Mouse (Mus musculus): Measurements from ENCODE around the gene Gid4.
"Not testable (repeated sequence)": the region's sequence is repeated elsewhere in the genome, so short reads cannot be mapped to it uniquely, and the experiment has no call there.

Gene Gid4

DNA sequence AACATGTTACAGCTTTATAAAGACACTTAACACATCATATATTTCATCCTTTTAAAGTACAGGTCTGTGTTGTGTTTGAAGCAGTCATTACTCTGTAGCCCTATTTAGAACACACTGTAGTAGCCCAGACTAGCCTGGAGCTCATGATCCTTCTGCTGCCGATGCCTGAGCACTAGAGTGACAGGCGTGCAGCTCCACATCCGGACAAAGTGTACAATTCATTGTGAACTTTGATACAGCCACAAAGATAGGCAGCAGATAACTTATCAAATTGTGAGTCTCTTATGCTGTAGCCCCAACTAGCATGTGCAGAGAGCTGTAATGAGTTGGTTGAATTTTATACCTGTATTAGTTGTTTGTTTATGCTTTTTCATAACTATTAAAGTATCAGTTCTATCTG is 10.7 kb downstream of the Gid4 start:
- no peak for DNase-seq (ENCODE audit: low read depth, low spot score)

DNA sequence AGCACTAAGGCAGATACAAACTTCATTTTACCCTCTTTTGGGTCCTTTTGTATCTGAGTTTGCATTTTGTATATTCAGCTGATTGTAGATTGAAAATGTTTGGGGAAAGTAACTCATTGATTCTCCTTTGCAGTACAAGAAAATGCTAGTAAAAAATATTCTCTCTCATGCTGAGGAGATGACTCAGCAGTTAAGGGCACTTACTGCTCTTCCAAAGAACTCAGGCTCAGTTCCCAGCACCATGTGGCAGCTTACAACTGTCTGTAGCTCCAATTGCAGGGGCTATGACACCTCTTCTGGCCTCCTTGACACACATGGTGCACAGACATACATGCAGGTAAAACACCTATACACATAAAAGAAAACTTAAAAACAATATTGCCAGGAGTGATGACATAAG is 16.6 kb downstream of the Gid4 start:
- no peak for DNase-seq (ENCODE audit: low read depth, low spot score)

DNA sequence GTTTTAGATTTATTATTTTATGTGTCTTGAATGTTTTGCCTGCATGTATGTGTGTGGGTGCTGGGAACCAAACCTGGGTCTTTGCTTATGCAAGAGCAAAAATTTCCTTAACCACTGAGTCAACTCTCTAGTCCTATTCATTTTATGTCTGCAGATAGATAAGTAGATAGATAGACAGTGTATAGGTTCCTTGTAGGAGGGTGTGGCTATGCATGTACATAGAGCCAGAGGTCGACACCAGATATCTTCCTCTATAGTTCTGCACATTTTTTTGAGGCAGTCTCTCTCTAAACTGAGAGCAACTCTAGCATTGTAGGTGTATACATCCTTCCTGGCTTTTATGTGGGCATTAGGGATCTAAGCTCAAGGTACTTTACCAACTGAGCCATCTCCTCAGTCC is 18.2 kb downstream of the Gid4 start:
- DNase-seq (ENCODE audit: low read depth, low spot score), result no peak

DNA sequence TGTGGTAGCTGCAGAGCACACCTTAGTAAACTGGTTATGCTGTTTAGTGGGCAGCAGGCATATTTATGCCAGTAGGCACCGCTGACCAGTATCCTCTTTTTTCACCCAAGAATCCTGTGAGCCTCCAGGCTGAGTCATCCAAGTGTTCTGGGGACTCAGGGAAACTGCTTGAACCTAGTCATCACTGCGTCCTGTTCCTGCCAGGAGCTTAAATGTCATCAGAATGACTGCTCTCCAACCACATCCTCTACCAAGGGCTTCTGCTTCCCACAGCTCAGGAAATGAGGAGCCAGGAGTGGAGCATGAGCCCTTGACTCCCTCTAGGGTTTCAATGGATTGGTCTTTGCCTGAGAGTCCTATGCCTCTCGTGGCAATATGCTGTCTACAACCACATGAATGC is 19.7 kb downstream of the Gid4 start:
- DNase-seq (ENCODE audit: low read depth, low spot score), result no peak

DNA sequence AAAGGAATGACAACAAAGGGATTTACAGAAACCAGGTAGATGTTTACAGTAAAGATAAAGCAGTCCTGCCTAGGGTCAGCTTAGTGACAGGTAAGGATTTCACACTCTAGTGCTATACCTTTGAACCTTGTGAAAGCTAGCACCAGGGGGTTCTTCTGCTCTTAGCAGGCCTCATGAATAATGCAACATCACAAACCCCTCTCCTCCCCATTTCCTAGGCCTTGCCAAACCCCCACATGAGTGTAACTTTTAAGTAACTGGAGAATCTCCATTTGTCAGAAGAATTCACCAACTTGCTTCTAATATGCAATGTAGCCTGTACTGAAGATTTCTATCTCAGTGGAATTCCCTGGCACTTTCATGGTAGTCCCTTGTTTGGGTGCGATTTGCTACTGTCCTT is 22.7 kb downstream of the Gid4 start:
- not testable (repeated sequence) for DNase-seq (ENCODE audit: low read depth, low spot score)

DNA sequence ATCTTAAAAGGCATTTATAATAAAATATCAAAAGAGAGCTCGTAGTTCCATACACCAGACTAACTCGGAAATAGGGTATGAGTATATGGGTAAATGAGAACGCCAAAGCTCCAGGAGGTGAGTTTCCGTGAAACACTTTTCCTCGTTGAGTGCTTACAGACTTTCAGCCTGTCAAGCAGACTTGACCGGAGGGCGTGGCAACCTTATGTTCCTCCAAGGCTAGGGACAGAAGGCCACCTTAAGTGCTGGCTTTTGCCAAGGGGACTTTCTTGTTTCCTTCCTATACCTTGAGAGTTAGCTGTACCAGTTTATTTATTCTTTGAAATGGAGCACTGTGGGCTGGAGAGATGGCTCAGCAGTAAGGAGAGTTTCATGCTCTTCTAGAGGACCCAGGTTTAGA is 23.2 kb downstream of the Gid4 start:
- no peak for DNase-seq (ENCODE audit: low read depth, low spot score)

DNA sequence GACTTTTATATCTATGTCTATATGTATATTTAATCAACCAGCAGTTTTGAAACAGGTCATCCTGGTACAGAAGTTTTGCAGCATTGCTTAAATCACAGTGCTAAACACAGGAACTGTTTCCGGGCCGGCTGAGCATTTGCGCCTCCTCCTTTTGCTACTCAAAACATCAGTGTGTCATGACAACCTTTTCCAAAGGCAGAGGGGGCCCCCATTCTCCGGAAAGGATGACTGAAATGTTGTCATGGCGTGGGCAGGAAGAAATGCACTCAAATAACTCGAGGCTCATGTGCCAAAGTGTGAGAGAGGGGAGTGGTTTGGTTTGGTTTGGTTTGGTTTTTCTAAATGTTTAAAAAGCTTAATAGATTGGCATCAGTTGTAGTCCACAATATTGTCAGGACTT is 26.0 kb downstream of the Gid4 start:
- DNase-seq (ENCODE audit: low read depth, low spot score), result no peak

DNA sequence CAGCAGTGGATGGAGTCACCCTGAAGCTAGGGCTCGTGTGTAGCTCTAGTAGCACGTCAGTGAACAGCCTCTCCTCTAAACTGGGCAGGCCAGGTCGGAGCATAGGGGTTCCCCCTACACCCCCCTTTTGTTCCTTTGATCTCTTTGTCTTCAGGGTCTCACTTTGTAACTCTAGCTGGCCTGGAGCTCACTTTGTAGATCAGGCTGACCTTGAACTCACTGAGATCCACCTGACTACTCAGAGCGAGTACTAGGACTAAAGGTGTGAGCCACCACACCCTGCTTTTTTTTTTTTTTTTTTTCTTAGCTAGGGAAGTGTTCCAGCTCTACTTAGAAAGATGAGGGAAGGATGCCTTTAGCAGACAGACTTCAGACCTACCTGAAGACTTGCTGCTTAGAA is 27.1 kb downstream of the Gid4 start:
- no peak for DNase-seq (ENCODE audit: low read depth, low spot score)

DNA sequence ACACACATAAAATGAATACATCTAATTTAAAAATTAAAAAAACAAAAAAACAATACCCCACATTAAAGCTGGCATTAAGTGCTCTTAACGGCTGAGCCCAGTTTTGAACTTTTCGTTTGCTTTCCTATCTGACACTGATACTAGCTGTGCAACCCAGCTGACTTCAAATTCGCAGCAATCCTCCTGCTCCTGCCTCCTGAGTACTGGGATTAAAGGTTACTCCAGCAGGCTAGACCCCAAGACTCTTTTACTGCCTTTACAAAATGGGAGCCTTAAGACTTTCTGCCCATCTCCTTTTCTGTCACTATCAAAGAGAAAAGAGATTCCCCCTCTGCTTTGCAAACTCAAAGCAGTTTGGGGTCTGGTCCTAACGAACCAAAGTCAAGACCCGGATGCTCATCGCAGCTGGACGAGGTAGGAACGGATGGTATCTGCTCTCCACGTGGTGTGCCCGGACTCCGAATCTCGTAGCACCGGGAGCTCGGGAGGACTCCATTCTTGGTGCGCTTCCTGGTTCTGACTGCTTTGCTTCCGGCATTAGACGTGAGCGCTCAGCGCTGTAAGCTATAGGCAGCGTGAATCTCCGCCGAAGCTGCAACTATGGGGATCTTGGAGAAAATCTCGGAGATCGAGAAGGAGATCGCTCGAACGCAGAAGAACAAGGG is 37.3 kb downstream of the Gid4 start, which contains the start of gene Drg2:
Drg2 (plus strand) TSS at position 512 of the 665 bp plus-strand sequence.
- peak; percentile 77 for DNase-seq (ENCODE audit: low read depth, low spot score)

DNA sequence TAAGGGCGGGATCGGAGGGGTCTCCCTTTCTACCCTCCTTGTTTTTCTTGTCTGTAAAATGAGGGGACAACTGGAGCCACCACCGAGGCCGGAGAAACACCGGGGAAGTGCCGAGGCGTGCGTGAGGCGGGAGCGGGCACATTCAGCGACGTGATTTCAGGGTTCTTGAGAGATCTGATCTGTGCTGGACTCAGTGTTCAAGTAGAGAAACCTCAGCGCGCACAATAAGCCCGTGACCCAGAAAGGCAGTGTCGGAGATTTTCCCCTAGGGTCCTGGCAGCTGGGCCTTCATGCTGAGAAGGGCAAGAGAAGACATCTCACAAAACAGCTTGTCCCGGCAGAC is 37.8 kb downstream of the Gid4 start:
- DNase-seq (ENCODE audit: low read depth, low spot score), result no peak

DNA sequence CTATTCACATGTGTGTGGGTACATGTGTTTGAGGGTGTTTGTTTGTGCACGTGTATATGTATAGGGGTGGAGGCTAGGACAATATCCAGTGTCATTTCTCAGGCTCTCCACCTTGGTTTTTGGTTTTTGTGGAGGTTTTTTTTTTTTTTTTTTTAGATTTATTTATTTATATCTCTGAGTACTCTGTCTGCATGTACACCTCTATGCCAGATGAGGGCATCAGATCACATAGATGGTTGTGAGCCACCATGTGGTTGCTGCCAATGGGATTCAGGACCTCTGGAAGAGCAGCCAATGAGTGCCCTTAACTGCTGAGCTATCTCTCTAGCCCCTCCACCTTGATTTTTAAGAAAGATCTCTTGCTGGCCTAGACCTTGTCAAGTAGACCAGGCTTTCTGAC is 41.0 kb downstream of the Gid4 start:
- no peak for DNase-seq (ENCODE audit: low read depth, low spot score)

DNA sequence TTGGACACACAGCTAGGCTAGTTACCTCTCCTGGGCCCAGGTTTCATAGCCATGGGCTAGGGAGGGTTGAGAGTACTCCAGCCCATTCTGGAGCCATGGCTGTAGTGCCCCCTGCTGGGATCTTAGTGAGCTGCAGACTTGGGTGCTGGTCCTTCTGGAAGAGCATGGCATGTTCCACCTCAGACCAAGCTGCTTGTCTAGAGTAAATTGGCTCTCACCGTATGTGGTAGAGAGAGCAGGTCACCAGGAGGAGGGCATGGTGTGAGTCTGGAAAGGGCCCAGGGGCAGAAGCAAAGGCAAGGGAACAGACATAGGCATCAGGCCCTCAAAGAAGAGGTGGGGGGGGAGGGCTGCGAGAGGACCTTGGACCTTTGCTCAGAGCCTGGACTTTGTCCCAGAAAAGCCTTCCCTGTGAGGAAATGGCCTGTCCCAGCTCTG is 49.0 kb downstream of the Gid4 start:
- no peak for DNase-seq (ENCODE audit: low read depth, low spot score)

DNA sequence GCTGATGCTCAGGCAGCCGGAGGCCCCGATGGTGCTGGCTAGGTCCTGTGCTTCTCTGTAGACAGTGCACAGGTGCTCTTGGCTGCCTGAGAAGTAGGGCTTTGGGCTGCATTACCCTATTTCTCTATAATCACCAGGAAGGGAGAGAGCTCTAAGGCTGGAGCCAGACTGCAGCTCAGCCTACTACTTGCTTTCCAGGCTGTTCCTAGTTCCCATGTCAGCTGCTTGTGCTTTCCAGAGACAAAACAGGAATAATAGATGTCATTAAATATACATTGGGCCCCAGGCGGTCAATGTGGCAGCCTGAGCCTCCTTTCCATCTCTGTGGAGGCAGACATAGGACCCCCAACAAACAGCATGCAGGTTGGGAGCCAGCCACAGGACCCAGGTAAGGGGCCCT is 52.1 kb downstream of the Gid4 start, which contains the start of gene Myo15:
Myo15 (plus strand) TSS at position 301 of the 400 bp plus-strand sequence.
- DNase-seq (ENCODE audit: low read depth, low spot score), result no peak

DNA sequence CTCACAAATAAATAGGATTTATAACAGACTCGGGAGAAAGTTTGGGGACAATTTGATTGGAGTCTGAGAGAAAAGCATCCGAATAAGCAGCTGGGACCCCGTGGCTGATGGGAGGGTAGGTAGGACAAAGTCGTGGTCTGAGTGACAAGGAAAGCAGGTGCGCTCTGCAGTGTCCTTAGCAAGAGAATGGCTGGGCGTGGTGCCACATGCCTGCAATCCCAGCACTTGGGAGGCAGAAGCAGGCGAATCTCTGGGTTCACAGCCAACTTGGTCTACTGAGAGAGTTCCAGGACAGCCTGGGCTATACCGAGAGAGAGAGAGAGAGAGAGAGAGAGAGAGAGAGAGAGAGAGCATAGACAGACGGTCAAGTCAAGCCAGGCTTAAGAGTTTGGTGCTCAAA is 53.8 kb downstream of the Gid4 start:
- no peak for DNase-seq (ENCODE audit: low read depth, low spot score)

DNA sequence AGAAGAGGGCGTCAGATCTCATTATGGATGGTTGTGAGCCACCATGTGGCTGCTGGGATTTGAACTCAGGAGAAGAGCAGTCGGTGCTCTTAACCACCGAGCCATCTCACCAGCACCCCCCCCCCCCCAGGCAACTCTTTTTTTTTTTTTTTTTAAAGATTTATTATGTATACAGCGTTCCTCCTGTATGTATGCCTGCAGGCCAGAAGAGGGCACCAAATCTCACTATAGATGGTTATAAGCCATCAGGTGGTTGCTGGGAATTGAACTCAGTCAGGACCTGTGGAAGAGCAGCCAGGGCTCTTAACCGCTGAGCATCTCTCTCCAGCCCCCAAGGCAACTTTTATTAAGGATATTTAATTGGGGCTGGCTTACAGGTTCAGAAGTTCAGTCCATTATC is 57.6 kb downstream of the Gid4 start:
- no peak for DNase-seq (ENCODE audit: low read depth, low spot score)

DNA sequence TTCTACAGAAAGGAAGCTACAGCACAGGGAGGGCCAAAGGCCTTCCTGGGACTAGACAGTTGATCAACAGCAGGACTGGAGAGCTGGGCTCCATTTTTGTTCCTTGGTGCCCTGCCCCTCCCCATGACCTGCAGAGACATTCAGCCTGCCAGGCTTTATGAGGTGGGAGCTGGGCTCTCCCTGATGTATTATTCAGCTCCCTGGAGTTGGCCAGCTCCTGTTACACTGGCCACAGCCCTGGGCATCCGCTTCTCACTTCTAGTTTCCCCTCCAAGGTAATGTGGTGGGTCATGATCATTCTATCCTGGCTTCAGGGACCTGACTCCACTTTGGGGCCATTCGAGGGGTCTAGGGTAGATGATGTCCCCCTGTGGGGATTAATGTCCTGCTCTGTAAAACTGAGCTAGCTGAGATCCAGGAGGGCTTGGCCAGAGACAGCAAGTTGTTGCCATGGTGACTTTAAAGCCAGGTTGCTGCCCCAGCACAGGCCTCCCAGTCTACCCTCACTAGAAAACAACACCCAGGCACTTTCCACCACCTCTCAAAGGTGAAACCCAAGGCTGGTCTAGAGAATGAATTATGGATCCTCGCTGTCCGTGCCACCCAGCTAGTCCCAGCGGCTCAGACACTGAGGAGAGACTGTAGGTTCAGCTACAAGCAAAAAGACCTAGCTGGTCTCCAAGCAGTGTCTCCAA is 58.9 kb downstream of the Gid4 start:
- DNase-seq (ENCODE audit: low read depth, low spot score), result no peak

DNA sequence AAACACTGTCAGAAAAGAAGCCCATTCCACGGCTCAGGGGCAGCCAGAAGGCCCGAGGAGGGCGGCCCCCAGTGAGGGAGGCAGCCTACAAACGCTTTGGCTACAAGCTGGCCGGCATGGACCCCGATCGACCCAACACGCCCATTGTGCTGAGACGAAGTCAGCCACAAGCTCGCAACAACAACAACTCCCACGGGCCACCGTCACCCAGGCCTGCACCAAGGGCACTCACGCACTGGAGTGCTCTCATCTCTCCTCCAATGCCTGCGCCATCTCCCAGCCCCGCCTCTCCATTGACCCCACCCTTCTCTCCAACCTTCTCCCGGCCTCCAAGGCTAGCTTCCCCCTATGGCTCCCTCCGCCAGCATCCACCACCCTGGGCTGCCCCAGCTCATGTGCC is 61.2 kb downstream of the Gid4 start:
- no peak for DNase-seq (ENCODE audit: low read depth, low spot score)

DNA sequence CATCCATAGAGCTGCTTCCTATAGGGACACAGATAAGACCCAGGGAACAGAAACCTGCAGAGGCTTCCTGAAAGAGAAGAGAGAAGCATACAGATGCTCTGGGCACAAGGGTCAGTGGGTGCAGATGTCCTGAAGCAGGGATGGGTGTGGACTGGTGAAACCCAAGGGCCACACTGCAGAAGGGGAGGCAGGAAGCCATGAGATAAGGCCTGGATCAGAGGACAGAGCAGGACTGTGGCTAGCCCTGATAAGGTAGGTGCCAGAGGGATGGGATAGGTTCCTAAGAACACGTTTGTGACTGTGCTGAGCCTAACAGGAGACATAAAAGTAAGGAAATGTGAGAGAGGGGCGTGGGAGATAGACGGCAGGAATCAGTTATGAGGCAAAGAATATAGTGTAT is 69.3 kb downstream of the Gid4 start:
- no peak for DNase-seq (ENCODE audit: low read depth, low spot score)

DNA sequence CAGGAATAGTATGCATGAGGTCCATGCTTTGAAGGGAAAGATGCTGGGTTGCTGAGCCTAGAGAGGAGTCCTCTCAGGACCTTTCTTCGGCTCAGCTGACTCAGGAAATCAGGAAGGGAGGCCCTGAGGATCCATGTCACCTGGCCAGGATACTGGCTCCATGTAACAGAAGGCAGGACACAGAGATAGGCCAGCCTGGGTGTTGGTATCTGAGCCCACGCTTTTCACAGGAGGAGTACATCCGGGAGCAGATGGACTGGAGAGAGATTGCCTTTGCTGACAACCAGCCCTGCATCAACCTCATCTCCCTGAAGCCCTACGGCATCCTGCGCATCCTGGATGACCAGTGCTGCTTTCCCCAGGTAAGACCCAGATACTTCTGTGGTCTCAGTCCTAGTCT is 75.8 kb downstream of the Gid4 start:
- DNase-seq (ENCODE audit: low read depth, low spot score), result no peak

DNA sequence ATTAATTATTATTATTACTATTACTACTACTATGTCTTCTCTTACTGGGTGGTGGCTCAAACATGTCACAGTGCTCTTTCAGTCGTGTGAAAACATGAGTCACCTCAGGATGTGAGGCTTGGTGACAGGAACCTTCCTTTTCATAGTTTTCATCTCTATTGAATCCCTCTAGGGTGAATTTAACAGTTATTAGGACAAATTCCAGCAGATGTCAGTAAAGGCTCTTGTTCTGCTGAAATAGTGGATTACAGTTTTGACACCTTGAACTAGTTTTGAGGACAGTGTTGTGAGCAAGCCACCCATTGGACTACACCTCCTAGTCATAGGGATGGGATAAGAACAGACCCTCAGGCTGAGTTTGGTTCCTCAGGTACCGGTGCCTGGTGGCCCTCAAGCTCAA is 78.7 kb downstream of the Gid4 start:
- DNase-seq (ENCODE audit: low read depth, low spot score), result no peak

All from skeletal muscle tissue, adult 2 months (tissue).